Mouse (Mus musculus): Measurements from ENCODE around the gene Il4i1. TPM values are rescaled to one million over a fixed set of nuclear protein-coding genes. Genes with fewer than 3 reads are reported as not detected.

The Il4i1 gene
- total and polyA plus RNA-seq, 3 experiments: 1.6 to 2.6 (median 1.8) TPM

DNA sequence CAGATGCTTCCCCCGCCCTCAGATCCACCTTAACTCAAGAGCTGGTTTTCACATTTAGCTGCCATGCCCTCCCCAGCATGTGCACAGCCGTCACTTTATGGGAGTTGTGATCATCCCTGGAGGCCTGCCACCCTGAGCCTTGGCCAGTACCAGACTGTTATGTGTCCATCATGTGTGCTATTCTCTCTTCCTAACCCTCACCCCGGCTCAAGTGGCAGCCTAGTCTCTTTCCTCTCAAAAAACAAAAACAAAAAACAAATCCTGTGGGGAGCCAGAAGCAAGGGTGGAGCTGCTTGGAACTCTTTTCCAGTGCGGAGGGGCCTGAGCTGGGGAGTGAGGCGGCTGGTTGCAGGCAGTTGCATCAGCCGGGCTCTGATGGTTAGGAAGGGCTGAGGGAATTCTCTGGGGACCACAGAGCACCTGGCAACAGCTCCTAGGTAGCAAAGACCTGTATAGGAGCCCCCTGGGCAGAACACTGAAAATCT is 2.6 kb downstream of the Il4i1 start:
- DNase-seq: peak; percentile 82

DNA sequence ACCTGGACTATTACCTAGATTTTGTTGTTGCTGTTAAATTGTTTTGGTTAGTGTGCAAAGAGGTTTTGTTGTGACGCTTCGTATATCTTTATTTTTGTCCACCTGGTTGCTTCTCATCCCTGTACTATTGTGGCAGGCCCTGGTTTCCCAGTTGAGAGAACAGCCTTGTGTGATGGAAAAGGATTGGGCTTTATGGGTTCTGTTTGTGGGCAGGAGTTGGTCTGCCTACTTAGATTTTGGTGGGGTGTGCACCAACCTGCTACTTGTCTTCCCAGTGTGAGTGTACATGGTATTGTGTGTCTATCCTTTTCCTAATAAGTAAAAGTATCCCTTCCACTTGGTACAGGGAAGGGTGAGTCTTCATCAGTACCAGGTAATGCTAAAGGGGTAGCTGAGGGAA is 3.2 kb downstream of the Il4i1 start:
- no peak for DNase-seq

DNA sequence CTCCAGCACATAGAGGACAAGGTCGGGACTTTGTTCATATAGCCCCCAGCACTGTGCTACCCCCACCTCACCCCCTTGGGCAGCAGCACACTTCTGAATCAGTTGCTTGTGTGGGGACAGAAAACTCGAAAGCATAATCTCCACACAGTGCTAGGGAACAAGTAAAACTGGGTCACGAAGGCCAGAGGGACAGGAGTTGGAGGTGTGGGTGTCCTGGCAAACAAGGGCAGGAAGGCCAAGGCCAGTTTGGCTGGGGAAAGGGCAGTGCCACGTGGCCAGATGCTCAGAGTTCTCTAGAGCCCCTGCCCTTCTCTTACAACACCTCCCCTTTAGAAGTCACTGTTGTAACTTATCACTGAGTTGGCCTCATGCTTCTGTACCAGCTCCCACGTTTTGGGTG is 3.7 kb downstream of the Il4i1 start:
- peak; percentile 70 for DNase-seq

DNA sequence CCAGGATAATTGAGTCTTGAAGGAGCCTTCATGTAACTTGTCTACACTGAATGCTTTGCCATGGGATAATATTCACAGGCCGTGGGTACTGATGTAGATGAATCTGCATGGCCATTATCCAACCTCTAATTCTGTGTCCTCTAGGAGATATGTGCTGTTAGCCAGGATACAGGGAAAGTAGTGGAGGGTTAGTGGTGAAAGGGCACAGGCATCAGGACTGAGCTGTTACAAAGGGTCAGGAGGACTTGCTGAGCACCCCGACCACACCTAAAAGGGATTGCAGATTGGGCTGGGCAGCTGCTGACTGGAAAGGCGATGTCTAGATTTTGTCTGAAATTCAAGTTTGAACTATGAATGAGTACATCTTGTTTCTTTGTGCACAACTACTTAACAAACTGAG is 4.3 kb downstream of the Il4i1 start:
- DNase-seq: no peak

DNA sequence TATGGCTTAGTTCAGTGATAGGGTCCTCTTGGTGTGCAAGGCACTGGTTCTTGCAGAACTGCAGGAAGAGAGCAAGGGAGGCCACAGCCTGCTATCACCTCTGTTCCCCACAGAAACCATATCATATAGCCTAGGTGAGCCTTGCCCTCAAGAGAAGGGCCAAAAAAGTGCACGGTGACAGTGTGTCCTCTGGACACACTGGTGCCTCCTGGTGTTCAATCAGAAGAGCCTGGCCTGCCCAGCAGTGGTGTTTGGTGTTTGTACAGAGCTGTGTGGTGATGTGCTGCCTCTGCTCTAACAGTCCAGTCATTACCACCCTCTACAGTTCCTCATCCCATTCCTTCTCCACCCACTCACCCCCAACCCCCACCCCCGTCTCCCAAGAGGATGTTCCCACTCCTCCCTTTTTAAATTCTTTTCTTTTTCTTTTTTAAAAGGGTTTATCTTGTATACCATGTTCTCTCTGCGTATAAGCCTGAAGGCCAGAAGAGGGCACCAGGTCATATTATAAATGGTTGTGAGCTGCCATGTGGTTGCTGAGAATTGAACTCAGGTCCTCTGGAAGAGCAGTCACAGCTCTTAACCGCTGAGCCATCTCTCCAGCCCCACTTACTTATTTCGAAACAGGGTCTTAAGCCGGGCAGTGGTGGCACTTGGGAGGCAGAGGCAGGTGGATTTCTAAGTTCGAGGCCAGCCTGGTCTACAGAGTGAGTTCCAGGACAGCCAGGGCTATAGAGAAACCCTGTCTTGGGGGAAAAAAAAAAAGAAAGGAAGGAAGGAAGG is 5.7 kb downstream of the Il4i1 start:
- DNase-seq: peak; percentile 1

DNA sequence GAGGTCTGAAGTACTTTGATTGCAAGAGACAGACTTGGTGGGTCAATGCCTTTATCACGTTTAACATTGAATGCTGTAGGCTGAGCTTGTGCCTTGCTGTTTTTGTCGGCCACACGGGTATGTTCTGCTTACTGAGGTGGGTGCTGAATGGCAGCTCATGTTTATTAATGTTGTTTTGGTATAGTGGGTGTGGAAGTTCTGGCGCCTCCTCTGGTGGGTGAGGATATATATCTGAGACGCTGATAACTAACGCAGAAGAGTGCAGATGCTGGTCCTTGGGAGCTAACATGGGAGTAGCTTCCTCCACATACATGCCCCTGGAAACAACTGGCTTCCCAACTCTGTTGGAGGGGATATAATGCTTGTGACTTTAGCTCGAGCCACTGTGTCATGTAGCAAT is 7.2 kb downstream of the Il4i1 start:
- peak; percentile 1 for DNase-seq

DNA sequence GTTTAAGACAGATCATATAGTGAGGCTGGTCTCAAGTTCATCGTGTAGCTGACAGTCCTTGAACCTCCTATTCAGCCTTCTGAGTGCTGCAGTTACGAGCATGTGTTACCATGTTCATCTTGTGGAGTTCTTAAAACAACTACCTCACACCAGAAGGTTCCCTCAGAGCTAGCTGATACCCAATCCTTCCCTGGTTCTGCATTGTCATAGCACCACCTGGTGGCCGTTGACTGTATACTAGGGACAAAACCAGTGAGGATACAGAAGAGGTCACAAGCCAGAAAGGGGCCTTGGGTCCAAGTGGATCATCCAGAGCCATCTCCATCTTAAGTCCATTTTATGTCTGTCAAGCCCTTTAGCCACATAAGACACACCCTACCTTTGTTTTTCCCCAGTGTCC is 8.7 kb downstream of the Il4i1 start:
- peak; percentile 81 for DNase-seq

DNA sequence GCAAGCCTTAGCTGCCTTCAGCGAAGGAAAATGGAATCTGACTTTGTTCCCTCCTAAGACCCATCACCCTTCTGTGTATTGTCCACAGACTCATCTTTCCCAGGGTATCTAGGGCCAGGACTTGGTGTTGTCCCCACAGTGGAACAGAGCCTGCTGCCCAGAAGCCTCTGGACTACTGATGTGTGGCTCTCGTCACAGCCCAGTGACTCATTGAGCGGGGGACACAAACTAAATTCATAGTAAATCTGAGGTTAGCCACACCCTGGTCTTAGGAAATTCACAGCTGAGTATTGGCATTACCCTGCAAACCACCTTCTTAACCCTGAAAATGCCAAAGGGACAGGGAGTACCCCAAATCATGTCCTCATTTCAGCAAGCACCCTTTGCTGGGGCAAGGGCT is 10.6 kb downstream of the Il4i1 start:
- peak; percentile 52 for DNase-seq

DNA sequence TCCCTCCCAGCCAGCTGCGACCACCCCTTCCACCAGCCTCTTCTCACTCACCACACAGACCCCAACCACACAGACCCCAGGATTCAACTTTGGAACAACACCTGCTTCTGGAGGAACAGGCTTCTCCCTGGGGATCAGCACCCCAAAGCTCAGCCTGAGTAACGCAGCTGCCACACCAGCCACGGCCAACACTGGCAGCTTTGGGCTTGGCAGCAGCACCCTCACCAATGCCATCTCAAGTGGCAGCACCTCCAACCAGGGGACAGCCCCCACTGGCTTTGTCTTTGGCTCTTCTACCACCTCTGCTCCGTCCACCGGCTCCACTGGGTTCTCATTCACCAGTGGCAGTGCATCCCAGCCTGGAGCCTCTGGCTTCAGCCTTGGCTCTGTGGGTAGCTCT is 12.5 kb downstream of the Il4i1 start:
- DNase-seq: no peak

DNA sequence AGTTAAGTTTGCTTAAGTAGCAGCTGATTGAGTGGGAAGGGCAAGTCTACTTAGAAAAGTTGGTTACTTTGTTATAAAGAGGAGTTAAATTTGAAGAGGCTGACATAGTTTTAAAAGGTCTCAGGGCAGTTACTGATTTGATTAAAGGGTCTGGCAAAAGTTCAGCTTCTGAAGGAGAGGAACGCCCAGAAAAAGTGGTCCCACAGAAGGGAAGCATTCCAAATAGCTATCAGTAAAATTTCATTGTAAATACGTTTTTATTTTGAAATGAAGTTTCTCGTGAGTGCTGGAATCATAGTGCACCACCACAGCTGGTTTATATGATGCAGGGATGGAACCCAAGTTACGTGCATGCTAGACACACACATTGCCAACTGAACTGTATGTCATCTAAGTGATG is 16.6 kb downstream of the Il4i1 start:
- DNase-seq: no peak

DNA sequence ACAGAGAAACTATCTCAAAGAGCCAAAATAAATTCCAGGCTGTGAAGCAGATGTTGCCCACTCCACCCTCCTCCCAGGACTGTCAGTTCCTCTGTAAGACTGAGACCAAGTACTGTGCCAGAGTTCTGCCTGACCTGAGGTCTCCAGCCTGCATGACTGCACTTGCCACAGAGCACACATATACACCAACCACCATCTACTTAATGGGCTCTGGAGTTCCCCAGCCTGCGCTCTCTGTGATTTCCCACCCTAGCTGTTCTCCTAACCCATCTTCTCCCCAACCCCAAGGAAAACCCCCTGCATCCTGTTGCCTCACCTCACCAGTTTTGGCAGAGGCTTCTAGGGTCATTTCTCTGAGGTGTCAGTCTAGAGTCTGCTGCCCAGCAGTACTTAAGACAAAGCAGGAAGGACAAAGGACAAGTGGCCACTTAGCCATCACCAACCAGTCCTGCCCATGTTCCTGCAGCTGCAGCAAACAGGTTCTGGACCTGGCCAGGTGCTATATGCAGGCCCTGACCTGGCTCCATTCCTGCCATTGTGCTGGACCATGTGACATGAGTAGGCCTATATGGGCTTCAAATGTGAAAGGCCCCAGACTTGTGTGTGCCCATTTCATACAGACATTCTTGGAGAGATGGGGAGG is 19.3 kb downstream of the Il4i1 start:
- no peak for DNase-seq

DNA sequence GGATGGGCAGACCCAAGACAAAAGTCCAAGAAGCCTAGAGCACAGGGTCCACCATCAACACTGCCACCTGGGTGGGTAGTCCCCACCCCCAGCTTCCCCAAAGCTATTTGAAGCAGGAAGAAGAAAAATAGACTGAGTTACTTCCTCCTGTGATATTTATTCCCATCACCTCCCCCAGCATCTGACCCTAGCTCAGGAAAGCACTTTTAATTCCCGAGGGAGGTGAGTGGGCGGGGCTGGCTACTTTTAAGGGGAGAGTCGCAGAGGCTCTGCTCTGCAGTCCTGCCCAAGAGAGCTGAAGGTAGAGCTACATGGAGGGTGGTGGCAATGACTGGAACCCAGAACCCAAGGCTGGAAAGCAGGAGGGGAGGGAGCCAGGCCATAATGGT is 19.8 kb downstream of the Il4i1 start:
- DNase-seq: no peak

DNA sequence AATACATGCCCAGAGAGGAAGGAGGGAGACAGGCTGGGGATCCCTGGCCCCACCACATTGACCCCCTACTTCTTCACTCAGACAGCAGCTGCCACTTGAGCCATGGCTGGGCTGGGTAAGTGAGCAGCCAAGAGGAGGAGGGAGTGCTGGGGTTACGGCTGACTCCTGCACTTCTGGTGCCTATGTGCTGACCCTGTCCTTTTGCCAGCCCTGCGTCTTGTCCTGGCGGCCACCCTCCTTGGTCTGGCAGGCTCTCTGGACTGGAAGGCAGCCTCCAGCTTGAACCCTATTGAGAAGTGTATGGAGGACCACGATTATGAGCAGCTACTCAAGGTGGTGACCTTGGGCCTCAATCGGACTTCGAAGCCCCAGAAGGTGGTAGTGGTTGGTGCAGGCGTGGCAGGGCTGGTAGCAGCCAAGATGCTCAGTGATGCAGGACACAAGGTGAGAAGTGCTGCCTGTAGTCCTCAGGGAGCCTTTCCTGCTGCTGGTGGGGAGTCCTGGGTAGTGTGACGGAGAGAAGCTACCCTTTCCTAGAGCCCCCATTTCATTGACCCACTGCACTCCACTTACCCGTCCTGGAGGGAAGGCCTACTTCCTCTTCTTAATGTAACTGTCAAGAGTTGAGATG is 20.4 kb downstream of the Il4i1 start:
- no peak for DNase-seq

DNA sequence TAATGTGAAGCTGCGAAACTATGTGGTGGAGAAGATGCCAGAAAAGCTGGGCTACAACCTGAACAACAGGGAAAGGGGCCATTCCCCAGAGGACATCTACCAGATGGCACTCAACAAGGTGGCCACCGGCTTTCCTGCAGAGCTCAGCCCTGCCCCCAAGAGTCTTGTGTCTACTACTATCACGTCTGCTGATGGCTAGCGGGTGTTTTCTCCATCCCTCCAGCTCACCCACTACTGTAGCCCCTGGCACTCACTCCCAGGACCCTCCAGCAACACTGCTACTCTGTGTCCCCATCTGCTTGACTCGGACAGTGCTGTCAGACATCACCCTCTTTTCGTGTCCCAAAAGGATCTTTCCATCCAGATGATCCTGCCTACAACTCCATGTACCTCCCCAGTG is 21.9 kb downstream of the Il4i1 start:
- no peak for DNase-seq

DNA sequence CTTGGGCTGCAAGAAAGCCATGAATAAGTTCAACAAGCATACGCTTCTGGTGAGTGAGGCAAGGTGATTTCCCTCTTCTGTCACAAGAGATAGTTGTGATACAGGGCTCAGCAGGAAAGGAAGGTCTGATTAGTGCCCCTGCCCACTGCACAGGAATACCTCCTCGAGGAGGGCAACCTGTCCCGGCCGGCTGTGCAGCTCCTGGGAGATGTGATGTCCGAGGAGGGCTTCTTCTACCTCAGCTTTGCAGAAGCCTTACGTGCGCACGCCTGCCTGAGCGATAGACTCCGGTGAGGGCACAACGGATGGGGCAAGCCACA is 22.9 kb downstream of the Il4i1 start:
- DNase-seq: no peak

DNA sequence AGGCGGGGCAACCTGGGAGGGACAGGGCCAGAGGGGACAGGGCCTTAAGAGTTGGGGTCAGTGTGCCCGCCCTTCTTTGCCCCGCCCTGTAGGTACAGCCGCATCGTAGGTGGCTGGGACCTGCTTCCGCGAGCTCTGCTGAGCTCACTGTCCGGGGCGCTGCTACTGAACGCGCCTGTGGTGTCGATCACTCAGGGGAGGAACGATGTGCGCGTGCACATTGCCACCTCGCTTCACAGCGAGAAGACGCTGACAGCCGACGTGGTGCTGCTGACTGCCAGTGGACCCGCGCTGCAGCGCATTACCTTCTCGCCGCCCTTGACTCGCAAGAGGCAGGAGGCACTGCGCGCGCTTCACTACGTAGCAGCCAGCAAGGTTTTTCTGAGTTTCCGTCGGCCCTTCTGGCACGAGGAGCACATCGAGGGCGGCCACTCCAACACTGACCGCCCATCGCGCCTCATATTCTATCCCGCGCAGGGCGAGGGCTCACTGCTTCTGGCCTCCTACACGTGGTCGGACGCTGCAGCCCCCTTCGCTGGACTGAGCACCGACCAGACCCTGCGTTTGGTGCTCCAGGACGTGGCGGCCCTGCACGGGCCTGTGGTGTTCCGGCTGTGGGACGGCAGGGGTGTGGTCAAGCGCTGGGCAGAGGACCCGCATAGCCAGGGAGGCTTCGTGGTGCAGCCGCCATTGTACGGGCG is 23.5 kb downstream of the Il4i1 start:
- peak; percentile 61 for DNase-seq

DNA sequence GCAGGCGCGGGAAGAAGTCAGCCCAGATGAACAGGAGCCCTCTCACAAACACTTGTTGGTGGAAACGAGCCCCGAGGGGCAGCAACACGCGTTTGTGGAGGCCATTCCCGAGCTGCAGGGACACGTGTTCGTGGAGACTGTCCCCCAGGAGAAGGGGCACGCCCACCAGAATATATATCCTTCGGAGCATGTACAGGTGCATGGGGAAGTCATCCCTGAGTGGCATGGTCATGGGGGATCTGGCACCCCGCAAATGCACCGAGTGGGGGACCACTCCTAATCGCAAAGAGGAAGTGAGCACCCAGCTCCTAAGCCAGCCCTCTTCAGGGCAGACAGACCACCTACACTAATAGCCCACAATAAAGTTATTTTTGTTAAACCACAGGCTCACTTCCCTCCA is 24.2 kb downstream of the Il4i1 start:
- DNase-seq: no peak

DNA sequence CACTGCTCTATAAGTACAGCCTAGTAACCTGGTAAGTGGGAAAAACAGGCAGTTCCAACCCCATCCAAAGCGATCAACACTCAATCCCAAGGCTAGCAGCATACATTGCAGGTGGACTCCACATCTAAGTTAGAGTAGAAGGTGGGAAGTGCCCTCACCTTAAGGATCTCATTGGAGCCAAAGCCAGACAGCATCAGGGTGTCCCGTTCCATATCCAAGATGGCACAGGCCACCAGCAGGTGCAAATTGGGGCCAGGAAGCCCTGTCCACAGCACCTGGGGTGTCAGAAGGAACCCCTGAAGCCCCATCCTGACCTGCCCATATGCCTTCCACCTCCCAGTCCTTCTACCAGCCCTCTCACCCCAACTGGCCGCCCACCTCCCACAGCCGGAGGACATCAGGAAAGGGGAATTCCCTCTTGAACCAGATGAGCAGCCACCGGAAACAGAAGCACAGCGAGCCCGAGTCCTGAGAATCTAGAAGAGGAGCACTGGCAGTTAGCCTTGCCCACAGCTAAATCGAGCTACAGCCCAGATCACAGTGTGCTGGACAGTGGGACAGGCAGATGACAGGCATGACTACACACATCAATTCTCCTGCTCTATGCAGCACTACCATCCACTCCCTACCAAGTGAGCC is 25.8 kb downstream of the Il4i1 start:
- no peak for DNase-seq

DNA sequence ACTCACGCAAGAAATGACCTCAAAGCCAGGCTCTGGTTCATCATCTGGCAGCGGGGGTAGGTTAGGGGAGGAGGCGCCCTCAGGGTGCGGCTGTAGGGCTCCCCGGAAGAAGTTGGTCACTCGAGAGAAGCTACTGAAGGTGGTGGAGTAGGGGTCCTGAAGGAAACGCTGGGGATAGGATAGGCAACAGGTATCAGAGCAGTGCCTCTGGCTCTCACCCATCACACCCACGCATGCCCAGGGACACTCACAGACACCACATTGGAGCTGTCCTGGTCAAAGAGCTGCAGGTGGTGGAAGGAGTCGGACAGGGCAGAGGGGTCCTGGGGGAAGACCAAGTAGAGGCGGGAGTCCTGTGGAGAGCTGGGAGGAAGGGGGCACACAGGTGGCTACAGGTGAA is 28.8 kb downstream of the Il4i1 start:
- no peak for DNase-seq

DNA sequence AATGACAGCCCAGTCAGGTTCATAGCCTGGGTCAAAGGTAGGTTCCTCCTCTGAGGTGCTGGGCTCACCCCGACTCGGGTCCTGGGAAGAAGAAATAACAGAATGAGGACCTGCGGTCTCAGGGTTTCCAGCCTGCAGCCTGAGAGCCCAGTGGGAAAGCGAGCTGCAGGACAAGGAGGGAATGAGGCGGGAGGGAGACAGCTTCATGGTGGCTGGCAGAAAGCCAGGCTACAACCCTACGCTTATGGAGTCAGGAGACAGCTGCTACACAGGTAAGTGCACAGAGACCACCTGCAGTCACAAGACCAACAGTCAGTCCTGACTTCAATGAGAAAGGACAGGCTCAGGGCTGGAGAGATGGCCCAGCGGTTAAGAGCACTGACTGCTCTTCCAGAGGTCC is 30.6 kb downstream of the Il4i1 start:
- no peak for DNase-seq

DNA sequence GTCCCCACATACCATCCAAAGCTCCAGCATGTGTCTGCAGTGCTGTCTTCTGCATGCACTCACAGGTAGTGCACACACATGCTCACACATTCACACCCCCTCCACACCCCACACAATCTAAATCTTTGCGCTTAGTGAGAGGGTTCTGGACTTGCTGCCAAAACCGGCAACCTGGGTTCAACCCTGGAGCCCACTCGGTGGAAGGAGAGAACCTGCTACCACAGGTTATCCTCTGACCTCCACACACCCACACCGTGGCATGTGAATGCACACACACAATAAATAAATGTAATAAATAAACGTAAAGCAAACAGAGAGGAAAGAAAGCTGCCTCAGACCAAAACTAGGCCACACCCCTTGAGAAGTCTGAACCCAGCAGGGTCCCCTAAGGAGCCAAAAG is 31.6 kb downstream of the Il4i1 start:
- no peak for DNase-seq

Data from adrenal gland, adult 2 months (tissue).